Mouse (Mus musculus): ENCODE measurements at regions not wholly inside any gene's neighbourhood (a gene's known extent, or its start where the extent isn't known, plus 50 kb on each side); places are given as distances from the start of the nearest gene placed in this dataset.
A peak's percentile ranks its signal among the peaks of the same experiment; 100 is the strongest.

DNA sequence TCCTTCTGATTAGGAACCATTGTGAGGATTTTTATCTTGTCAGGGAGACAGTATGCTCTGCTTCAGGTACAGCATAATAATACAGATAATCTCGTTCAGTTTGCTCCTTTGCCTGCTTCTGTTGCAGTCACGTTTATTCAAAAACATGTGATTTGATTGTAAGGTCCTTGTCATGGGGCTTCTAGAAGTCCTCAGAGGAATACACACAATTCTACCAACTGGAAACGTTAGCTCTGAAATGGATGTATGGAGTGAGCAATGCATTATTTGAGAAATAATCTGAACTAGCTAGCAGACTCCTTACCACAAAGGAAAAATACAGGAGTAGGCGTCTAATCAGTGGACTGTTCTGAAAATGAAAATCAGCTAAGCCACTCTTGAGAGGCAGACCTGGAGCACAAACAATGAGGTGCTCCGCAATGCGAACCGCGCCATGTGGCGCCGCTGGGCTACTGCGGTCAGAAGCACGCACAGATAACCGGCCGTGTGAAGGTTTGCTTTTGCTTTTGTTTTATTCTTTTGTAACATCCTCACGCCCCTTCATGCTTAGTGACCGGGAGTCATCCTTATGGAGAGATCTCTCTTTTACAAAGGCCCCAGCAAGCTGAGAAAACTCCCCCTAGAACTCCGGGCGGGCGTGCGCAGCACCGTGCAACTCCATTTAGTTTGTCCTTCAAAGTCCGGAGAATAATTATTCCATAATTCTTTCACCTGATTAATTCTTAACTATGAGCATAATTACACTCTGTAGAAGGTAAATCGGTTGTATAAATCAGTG, 419.7 kb downstream of the Nova1 start:
- TF ChIP-seq CTCF (IDR thresholded peaks at IDR 0.05; ENCODE audit: control insufficient read depth, insufficient read depth, insufficient replicate concordance, low read depth, low read length) (no peak), POLR2A (IDR thresholded peaks at IDR 0.05; ENCODE audit: control insufficient read depth, low read depth, low read length) (no peak)
- no peak overlapping the region for H3K27ac ChIP-seq (ENCODE audit: control insufficient read depth, insufficient read depth, low read depth, low read length)
- H3K4me3 ChIP-seq (ENCODE audit: control insufficient read depth, low read depth, low read length), result peak overlapping the region; percentile 28; the same call in 1 of the 2 replicates
- H3K27me3 ChIP-seq (ENCODE audit: control insufficient read depth, insufficient read depth, low read length), result no peaks in the 10 kb centered on the region
- H3K36me3 ChIP-seq (ENCODE audit: control insufficient read depth, insufficient read depth, low read length), result no peaks in the 10 kb centered on the region
- no peaks in the 10 kb centered on the region; the same call in 1 of the 2 replicates for H3K4me1 ChIP-seq (ENCODE audit: control insufficient read depth, insufficient read depth, low read length)

DNA sequence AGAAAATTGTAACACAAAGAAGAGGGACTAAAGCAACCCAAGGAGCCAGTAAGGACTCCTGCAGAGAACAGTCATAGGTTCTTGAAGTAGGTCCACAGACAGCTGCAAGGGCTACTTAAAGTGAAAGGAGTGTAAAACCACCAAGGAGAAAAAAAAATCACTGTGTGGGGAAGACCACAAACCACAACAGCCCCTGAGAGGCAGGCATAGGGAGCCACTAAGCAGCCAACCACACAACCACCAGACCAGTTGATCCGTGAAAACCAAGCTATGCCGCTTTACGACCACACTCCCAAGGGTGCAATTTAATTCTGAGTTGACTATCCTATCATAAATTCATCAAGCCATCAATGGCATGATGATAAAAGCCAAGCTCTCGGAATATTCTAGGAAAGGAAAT, 423.5 kb downstream of the Nova1 start:
- no peak for TF ChIP-seq POLR2A (IDR thresholded peaks at IDR 0.05; ENCODE audit: control insufficient read depth, low read depth, low read length)
- Histone ChIP-seq H3K27ac (ENCODE audit: control insufficient read depth, insufficient read depth, low read depth, low read length) (no peak overlapping the region), H3K27me3 (ENCODE audit: control insufficient read depth, insufficient read depth, low read length) (no peaks in the 10 kb centered on the region), H3K4me1 (ENCODE audit: control insufficient read depth, insufficient read depth, low read length) (no peaks in the 10 kb centered on the region; the same call in 1 of the 2 replicates), H3K36me3 (ENCODE audit: control insufficient read depth, insufficient read depth, low read length) (no peaks in the 10 kb centered on the region), H3K4me3 (ENCODE audit: control insufficient read depth, low read depth, low read length) (no peak overlapping the region)

DNA sequence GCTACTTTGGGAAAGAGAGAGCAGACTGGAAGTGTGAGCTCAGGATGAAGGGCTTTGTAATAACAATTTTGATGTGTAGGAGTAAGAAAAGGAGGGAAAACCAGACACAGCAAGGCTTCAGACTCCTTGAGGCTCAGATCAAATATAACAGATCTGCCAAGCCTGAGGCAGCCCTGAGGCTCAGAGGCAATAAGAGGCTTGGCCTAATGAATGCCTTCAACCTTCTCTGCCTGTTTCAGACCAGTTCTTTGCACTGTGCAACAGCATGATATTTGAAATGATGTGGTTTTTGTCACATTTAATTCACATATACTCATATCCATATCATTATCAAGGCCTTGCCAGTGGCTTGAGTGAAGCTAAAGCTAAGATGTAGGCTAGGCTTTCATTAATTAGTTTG, 425.0 kb downstream of the Nova1 start:
- Histone ChIP-seq H3K4me1 (ENCODE audit: control insufficient read depth, insufficient read depth, low read length) (no peaks in the 10 kb centered on the region), H3K4me3 (ENCODE audit: control insufficient read depth, low read depth, low read length) (no peak overlapping the region), H3K27me3 (ENCODE audit: control insufficient read depth, insufficient read depth, low read length) (no peaks in the 10 kb centered on the region), H3K36me3 (ENCODE audit: control insufficient read depth, insufficient read depth, low read length) (no peaks in the 10 kb centered on the region), H3K27ac (ENCODE audit: control insufficient read depth, insufficient read depth, low read depth, low read length) (no peak overlapping the region)
- TF ChIP-seq POLR2A (IDR thresholded peaks at IDR 0.05; ENCODE audit: control insufficient read depth, low read depth, low read length) (no peak), CTCF (IDR thresholded peaks at IDR 0.05; ENCODE audit: control insufficient read depth, insufficient read depth, insufficient replicate concordance, low read depth, low read length) (no peak)

DNA sequence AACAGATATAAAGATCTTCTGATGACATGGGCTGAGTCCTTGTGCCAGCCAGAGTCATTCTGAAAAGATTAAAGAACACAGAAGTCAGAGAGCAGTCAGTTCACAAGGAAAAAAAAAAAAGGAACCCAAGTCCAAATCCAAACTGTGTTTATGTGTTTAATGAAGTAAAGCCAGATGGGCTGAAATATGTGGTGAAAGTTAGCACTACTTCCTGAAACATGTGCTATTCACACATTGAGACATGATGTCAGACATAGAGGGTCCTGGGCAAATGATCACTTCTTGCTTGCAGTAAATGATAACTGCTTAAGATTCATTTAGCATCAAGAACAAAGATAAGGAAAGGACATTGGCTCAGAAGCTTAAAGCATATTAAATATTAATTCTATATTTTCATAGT, 439.8 kb downstream of the Nova1 start:
- H3K4me3 ChIP-seq (ENCODE audit: control insufficient read depth, low read depth, low read length), result no peak overlapping the region
- TF ChIP-seq CTCF (IDR thresholded peaks at IDR 0.05; ENCODE audit: control insufficient read depth, insufficient read depth, insufficient replicate concordance, low read depth, low read length) (no peak), POLR2A (IDR thresholded peaks at IDR 0.05; ENCODE audit: control insufficient read depth, low read depth, low read length) (no peak)

DNA sequence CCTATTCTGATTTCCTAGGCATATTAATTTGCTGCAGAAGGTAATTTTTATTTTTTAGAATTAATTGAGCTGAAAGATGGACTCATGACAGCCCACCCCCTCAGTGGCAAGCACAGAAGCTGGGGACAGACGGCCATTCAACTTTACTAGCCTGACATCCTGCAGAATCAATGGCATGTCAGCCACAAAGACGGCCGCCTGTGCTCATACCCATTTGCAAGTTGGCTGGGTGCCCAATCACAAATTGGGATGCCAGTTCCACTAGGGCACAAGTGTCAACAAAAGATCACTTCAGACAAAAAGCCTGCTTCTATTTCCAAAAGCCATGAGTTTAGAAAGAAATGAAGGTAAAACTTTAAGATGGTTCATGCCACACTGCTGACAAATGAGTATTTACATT, 447.0 kb downstream of the Nova1 start:
- Histone ChIP-seq H3K4me1 (ENCODE audit: control insufficient read depth, insufficient read depth, low read length) (no peaks in the 10 kb centered on the region), H3K27ac (ENCODE audit: control insufficient read depth, insufficient read depth, low read depth, low read length) (no peak overlapping the region), H3K27me3 (ENCODE audit: control insufficient read depth, insufficient read depth, low read length) (no peaks in the 10 kb centered on the region), H3K4me3 (ENCODE audit: control insufficient read depth, low read depth, low read length) (no peak overlapping the region), H3K36me3 (ENCODE audit: control insufficient read depth, insufficient read depth, low read length) (no peaks in the 10 kb centered on the region)
- TF ChIP-seq POLR2A (IDR thresholded peaks at IDR 0.05; ENCODE audit: control insufficient read depth, low read depth, low read length) (no peak), CTCF (IDR thresholded peaks at IDR 0.05; ENCODE audit: control insufficient read depth, insufficient read depth, insufficient replicate concordance, low read depth, low read length) (no peak)

More for the DNA sequence above, 439.8 kb downstream of the Nova1 start:
- H3K4me1 ChIP-seq (ENCODE audit: control insufficient read depth, insufficient read depth, low read length), result no peaks in the 10 kb centered on the region
- no peaks in the 10 kb centered on the region for H3K27me3 ChIP-seq (ENCODE audit: control insufficient read depth, insufficient read depth, low read length)
- no peaks in the 10 kb centered on the region for H3K36me3 ChIP-seq (ENCODE audit: control insufficient read depth, insufficient read depth, low read length)
- H3K27ac ChIP-seq (ENCODE audit: control insufficient read depth, insufficient read depth, low read depth, low read length), result no peak overlapping the region

DNA sequence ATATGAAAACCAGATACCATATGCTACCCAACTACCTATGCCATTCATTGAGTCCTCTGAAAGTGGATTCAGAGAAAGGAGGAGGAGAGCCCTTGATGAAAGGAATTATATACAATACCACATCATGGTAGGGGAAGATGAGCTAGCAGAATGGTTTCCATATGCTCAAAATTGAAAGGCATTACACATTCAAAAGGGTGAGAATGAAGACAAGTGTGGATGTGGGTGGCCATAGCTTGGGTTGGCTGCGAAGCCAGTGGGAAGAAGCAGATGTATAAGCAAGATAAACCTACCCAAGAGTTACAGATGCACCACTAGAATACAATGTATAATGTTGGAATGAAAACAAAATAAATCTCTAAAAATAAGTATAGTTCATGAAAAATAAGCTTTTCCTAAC, 485.4 kb downstream of the Nova1 start:
- no peak for TF ChIP-seq CTCF (IDR thresholded peaks at IDR 0.05; ENCODE audit: control insufficient read depth, insufficient read depth, insufficient replicate concordance, low read depth, low read length)
- no peak for TF ChIP-seq POLR2A (IDR thresholded peaks at IDR 0.05; ENCODE audit: control insufficient read depth, low read depth, low read length)
- no peak overlapping the region for H3K27ac ChIP-seq (ENCODE audit: control insufficient read depth, insufficient read depth, low read depth, low read length)
- no peaks in the 10 kb centered on the region for H3K36me3 ChIP-seq (ENCODE audit: control insufficient read depth, insufficient read depth, low read length)
- no peak overlapping the region for H3K4me3 ChIP-seq (ENCODE audit: control insufficient read depth, low read depth, low read length)
- H3K27me3 ChIP-seq (ENCODE audit: control insufficient read depth, insufficient read depth, low read length), result no peaks in the 10 kb centered on the region
- H3K4me1 ChIP-seq (ENCODE audit: control insufficient read depth, insufficient read depth, low read length), result no peaks in the 10 kb centered on the region

DNA sequence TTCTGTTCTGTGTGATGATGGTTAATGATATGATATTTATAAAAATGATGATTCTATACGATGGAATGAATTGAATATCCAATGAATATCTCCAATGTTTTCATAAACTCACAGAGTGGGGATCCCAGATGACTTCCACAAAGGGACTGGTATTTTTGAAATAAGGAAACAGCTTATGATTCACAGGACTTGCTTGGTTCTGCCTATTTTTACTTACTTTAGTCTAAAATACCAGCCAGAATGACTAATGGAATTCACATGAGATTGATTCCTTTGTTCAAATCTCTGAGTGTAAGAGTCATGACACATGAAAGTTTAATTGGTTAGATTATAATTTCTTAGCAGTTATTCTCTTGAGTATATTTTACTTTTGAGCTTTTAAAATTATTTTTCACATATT, 490.9 kb downstream of the Nova1 start:
- H3K4me1 ChIP-seq (ENCODE audit: control insufficient read depth, insufficient read depth, low read length), result no peaks in the 10 kb centered on the region
- TF ChIP-seq POLR2A (IDR thresholded peaks at IDR 0.05; ENCODE audit: control insufficient read depth, low read depth, low read length) (no peak), CTCF (IDR thresholded peaks at IDR 0.05; ENCODE audit: control insufficient read depth, insufficient read depth, insufficient replicate concordance, low read depth, low read length) (no peak)
- H3K27ac ChIP-seq (ENCODE audit: control insufficient read depth, insufficient read depth, low read depth, low read length), result no peak overlapping the region
- H3K27me3 ChIP-seq (ENCODE audit: control insufficient read depth, insufficient read depth, low read length), result no peaks in the 10 kb centered on the region
- no peak overlapping the region for H3K4me3 ChIP-seq (ENCODE audit: control insufficient read depth, low read depth, low read length)
- H3K36me3 ChIP-seq (ENCODE audit: control insufficient read depth, insufficient read depth, low read length), result no peaks in the 10 kb centered on the region

Data from testis, adult 2 months (tissue).